Mouse (Mus musculus) gastrocnemius, adult 2 months (tissue): ENCODE measurements around the gene Fundc2. TPM values are rescaled to one million over a fixed set of nuclear protein-coding genes. Genes with fewer than 3 reads are reported as not detected.

Source experiments
- DNase-seq: peaks from one replicate; pipeline ENCODE4 v3.0.0; 2022
- H3K27ac ChIP-seq: fragments of 200-600 bp; 2 replicates; pipeline ENCODE4 v1.8.1; 2022; ENCODE audit warnings: mild to moderate bottlenecking
- H3K4me3 ChIP-seq: fragments of 200-600 bp; 2 replicates; pipeline ENCODE4 v1.8.1; 2022; ENCODE audit warnings: mild to moderate bottlenecking, moderate library complexity
- CTCF ChIP-seq: fragments of 200-600 bp; IDR thresholded peaks from 2 replicates; pipeline ENCODE4 v1.8.1; 2022; ENCODE audit warnings: antibody characterized with exemption, mild to moderate bottlenecking, moderate library complexity
- intact Hi-C: fragments of 180-260 bp; cut with DNase I; formaldehyde crosslinking; loops from one replicate; pipeline ENCODE4 v1.15.1; 2025
- long read RNA-seq, 2 experiments: library from polyadenylated mRNA; stranded (forward); transcript quantifications; one replicate each; pipeline ENCODE4 v2.0.0; 2021
- total RNA-seq, 2 experiments: library from RNA; stranded (reverse); gene quantifications; 2 replicates each; pipeline ENCODE4 v1.2.3; 2021

Gene Fundc2
- 100 to 1,000 TPM; 239 to 264 TPM for total RNA-seq
- long read RNA-seq, experiment 1, transcript Fundc2-201 (5 exons, 2,562 nt): major isoform, 161 of 204 reads
- long read RNA-seq, experiment 1, partial matches to known transcripts: 35 of 204 reads
- long read RNA-seq, experiment 1, other reads (novel, unspliced or antisense): 8 of 204 reads
- long read RNA-seq, experiment 2, transcript Fundc2-201 (5 exons, 2,562 nt): major isoform, 171 of 233 reads
- long read RNA-seq, experiment 2, partial matches to known transcripts: 53 of 233 reads
- long read RNA-seq, experiment 2, other reads (novel, unspliced or antisense): 9 of 233 reads

DNA sequence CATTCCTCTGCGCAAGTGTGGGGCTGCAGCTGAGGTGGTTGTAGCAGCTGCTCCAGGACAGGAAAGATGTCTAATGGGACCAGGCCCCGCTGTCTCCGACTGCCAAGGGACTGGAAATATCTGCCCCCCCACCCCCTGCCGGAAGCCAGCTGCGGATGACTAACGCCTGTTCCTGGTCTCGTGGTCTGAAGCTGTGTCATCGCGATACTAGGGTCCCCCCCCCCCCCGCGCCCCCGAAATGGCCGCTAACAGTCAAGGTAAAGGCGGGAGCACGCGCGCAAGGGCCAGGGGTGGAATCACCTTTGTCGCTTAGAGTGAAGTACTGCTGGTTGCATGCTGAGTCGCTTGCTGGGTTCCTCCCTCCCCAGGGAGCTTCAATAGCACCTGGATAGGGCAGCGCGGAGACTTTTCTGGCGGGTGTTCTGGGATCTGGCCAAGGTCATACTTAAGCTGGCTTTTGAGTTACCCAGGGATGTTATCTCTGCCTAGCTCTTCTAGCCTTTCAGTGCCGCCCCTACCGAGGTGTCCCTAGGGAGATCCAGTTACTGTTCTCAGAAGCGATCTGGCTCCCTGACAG, at the start of gene Fundc2, which contains the start of gene F8:
TSS of gene Fundc2 (plus strand) at position 205 of the 577 bp plus-strand sequence.
TSS of gene F8 (minus strand) at position 421 of the 577 bp plus-strand sequence.
- H3K27ac ChIP-seq: peak within 1 kb of the TSS; percentile 93
- H3K4me3 ChIP-seq: peak within 1 kb of the TSS; percentile 82
- DNase-seq: peak; percentile 87
- no peak for TF ChIP-seq CTCF
- intact Hi-C loops: loop anchor here (5.0 kb wide), 2 partner anchors 35 to 250 kb away; partner anchors contain the start of genes Brcc3, Cmc4, Mpp1 and Mtcp1

DNA sequence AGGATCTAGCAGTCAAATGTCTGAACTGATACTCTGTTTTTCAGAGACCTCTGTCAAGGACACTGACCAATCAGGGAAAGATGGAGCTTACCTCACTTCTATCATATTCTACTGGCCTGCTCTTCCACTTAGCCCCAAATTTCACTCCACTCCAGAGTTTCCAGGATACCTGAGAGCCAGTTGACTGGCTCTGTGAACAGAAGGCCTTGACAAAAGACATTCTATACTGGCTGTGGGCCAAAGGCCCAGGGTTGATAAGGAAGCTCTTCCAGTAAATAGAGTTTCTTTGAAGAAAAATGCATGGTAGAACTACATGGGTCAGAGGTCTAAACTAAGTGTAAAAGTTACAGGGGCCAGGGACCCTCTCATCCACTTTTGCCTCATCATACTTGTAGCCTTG, 12.0 kb upstream of the Fundc2 start:
- DNase-seq: no peak
- intact Hi-C loops: no loop called here
- Histone ChIP-seq H3K27ac (no peak overlapping the region), H3K4me3 (no peak overlapping the region)
- no peak for TF ChIP-seq CTCF

DNA sequence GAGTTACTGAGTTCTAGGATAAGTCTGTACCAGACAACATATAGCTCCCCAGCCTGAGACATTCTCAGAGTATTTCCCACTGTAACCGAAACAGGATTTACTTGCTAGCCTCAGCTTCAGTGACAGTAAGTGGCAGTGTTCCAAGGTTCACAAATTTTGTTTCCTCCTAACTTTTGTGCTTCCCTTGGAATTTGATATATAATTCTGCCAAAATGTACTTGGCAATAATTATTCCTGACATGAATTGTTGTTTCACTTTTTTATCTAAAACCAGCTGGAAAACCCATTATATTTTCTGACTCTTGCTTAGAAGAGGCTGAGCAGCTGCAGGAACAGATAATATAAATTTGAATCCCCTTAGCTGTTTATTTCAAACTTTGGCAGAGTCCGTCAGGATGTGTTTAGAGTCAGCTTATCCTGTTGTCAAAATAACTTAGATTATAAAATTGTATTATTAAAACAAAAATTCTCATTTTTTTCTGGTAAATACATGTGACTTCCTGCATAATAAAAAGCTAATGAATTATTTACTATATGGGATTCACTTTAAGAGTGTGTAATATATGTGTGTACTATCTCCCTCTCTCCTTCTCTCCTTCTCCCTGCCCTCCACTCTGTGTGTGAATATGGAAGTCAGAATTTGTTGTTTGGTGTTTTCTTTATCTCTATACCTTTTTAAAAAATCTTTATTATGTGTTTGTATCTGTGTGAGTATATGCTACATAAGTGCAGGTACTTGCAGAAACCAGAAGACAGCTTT, 9.4 kb upstream of the Fundc2 start:
- no peak for DNase-seq
- H3K27ac ChIP-seq: no peak overlapping the region
- TF ChIP-seq CTCF: no peak
- intact Hi-C loops: no loop called here
- H3K4me3 ChIP-seq: no peak overlapping the region

DNA sequence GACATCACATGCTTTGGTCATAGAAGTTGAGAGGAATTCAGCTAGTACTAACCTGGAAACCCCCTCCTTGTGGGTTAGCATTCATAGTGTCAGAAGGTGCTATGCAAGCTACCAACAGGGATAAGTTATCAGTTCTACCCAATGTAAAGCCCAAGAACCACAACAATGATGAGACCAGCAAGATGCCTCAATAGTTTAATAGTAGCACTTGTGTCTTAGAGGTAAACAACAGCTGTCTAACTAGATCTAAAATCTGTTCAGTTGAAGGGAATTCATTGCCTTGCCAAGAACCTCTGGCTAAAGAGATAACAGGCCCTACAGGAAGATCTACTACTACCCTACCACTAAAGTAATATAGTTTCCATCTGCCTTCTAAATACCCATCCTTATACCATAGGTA, 5.4 kb upstream of the Fundc2 start:
- H3K27ac ChIP-seq: no peak overlapping the region
- no peak overlapping the region for H3K4me3 ChIP-seq
- TF ChIP-seq CTCF: no peak
- DNase-seq: no peak
- intact Hi-C loops: no loop called here

DNA sequence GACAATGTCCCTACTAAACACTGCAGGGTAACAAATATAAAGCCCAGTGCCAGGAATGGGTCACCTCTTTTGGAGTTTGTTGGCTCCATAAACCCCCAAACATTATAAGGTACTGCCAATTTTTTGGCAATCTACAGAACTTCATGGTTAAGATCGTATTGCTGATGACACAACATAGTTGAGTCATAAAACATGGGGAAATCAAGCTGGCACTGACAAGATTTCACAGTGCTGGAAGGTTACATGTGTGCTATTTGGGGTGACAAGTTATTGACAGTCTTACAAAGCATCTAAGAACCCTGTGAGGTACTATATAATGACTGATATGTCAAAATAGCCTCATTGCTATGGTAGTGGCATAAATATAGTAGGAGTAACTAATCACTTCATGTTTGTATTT, 1.0 kb upstream of the Fundc2 start:
- TF ChIP-seq CTCF: no peak
- H3K4me3 ChIP-seq: no peak overlapping the region
- peak overlapping the region; percentile 93; the same call in 1 of the 2 replicates for H3K27ac ChIP-seq
- intact Hi-C loops: loop anchor here (5.0 kb wide), 2 partner anchors 36 to 249 kb away; partner anchors contain the start of genes Brcc3, Cmc4, Mpp1 and Mtcp1
- DNase-seq: no peak

DNA sequence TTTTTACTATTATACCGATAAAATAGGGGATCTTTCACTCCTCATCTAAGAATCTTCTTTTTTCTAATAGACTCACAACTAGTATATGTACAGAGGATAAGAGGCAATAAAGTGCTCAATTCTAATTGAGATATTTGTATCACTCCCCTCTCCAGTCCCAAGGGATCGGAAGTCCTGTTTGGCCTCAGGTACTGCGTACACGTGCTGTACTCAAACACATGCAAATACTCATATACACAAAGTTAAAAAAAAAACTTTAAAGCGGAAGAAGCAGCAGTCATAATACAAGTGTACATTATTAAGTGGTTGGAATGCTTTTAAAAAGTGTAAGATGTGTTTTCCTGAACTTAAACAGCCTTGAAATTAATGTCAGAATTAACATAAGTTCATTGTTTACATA, 500 bp upstream of the Fundc2 start:
- no peak for TF ChIP-seq CTCF
- Histone ChIP-seq H3K4me3 (peak overlapping the region; percentile 82), H3K27ac (peak overlapping the region; percentile 93)
- DNase-seq: no peak
- intact Hi-C loops: loop anchor here (5.0 kb wide), 2 partner anchors 36 to 249 kb away; partner anchors contain the start of genes Brcc3, Cmc4, Mpp1 and Mtcp1

DNA sequence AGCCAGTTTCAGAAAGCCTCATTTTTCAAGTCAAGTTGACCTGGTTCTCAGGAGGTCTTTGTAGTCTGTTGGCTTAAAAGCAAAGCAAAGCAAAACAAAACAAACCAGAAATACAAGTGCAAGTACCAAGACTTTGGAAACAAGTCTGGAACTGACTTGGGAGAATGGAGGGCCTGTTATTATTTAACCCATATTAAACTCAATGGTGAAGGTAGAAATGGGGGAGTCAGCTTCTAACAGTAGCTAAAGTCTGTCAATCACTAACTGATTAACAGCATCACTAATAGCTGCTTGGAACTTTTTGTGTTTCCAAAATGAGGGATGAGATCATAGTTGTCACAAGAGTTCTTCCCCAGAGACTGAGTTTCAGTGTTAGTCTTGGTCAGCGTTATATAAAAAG, 17.3 kb downstream of the Fundc2 start:
- intact Hi-C loops: no loop called here
- no peak for DNase-seq
- Histone ChIP-seq H3K4me3 (no peak overlapping the region), H3K27ac (no peak overlapping the region)
- TF ChIP-seq CTCF: no peak

DNA sequence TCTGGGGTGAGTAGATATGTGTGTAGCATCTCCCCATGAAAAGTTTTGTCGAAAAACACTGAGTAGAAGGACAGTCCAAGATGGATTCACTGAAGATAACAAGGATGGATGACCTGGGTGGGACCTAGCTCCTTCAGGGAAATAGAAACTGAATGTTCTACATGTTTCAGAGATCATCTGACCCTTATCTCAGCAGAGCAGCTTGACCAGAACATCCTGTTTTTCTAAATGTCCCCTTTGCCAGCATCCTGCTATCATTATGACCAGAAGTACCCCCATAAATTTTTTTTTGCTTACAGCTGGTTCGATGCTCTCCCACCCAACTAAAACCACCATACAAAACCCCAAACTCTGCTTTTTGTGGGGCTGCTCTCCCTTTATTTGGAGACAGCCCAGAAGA, 20.5 kb downstream of the Fundc2 start:
- Histone ChIP-seq H3K4me3 (no peak overlapping the region), H3K27ac (no peak overlapping the region)
- intact Hi-C loops: no loop called here
- TF ChIP-seq CTCF: no peak
- no peak for DNase-seq

DNA sequence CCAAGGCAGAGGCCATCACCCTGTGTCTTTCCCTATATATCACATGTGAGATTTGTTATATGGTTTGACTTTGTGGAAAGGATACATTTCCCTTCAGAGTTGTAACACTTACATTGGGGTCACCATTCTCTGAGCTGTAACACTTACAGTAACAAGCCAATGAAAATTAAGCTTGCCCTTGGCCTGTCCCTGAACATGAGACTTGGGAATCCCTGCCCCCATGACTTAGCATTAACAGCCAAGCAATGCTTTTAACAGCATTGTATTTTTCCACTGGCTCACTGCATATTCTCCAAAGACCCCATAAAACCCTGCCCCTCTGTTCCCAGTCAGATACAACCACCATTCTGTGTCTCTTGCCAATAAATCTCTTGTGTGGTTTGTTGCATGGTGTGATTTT, 21.2 kb downstream of the Fundc2 start:
- no peak for TF ChIP-seq CTCF
- Histone ChIP-seq H3K27ac (no peak overlapping the region), H3K4me3 (no peak overlapping the region)
- intact Hi-C loops: no loop called here
- DNase-seq: no peak

DNA sequence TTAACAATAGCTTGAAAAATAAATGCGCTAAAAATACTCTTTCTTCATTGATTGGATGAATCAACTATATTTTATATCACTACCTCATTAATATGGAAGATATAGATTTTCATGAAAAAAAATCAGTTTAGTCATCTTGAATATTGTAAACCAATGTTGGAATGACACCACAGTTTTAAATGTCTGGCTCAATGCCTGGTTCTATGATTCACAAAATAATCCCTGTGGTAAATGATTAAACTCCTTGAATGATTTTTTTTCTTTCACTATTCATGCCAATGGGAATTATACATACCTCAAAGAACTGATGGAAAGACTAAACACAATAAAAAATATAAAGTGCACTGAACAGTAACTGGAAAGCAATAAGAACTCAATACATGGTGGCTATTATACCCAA, 27.5 kb downstream of the Fundc2 start:
- Histone ChIP-seq H3K27ac (no peak overlapping the region), H3K4me3 (no peak overlapping the region)
- TF ChIP-seq CTCF: no peak
- no peak for DNase-seq
- intact Hi-C loops: no loop called here

DNA sequence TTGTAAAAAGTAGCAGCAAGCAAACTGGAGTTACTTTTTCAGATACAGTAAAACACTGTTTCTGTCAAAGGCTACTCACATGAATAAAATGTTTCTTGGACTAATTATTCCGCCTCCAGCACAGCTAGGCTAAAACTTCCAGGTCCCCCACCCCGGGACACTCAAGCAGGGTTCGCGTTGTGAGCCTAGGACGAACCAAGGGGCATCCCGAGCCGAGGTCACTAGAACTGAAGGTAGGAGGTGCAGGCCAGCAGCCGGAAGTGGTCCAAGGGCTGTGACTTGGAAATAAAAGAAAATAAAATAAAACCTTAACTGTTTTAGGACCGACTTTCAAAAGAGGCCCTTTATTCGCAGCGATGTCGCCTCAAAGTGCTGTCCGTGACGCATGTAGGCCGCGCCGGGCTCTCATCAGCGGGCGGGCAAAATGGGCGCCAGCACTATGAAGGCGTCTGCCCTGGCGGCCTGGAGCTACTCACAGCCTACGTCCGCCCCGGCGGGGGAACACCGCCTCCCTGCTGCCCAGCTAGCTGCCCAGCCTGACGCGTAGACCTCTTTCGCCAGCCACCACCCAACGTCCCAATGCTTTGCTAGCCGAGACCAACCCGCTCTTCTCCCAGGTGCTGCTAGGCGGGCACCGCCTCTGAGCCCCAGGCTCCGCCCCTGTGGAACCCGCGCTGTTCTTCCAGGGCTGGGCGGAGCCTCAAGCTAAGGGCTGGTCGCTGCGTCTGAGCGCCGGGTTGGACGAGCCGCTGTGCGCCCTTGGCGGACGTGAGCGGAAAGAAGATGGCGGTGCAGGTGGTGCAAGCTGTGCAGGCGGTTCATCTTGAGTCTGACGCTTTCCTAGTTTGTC, 34.0 kb downstream of the Fundc2 start, which contains the start of the genes Cmc4, Mtcp1 and Brcc3:
TSS of gene Cmc4 (minus strand) at position 649 of the 850 bp plus-strand sequence.
TSS of gene Mtcp1 (minus strand) at position 653 of the 850 bp plus-strand sequence.
TSS of gene Brcc3 (plus strand) at position 693 of the 850 bp plus-strand sequence.
- TF ChIP-seq CTCF: no peak
- peak within 1 kb of the TSS; percentile 76 for H3K4me3 ChIP-seq
- intact Hi-C loops: loop anchor here (5.0 kb wide), 1 partner anchor 34 kb away; the partner anchor contains the start of genes F8 and Fundc2
- H3K27ac ChIP-seq: peak within 1 kb of the TSS; percentile 90
- DNase-seq: peak; percentile 93

Other genes starting within 250 kb of the Fundc2 start
- not detected for gene Smim9, start 218.6 kb upstream of the Fundc2 start, total RNA-seq
- gene F8, start 216 bp downstream of the Fundc2 start, total RNA-seq: 1 to 10 TPM in 1 of 2 experiments, under 1 TPM in 1; 0.99 to 1.1 TPM
- 1 to 10 TPM; 9.4 to 9.7 TPM for gene Cmc4, start 34.2 kb downstream of the Fundc2 start, total RNA-seq
- 1 to 10 TPM; 3.1 to 3.7 TPM for gene Mtcp1, start 34.2 kb downstream of the Fundc2 start, total RNA-seq
- gene Brcc3, start 34.2 kb downstream of the Fundc2 start, total RNA-seq: 10 to 100 TPM; 19.8 to 23.2 TPM
- gene Vbp1, start 131.9 kb downstream of the Fundc2 start, total RNA-seq: 10 to 100 TPM; 36.9 to 46.6 TPM
- under 1 TPM; 0.08 TPM for gene Rab39b, start 195.8 kb downstream of the Fundc2 start, total RNA-seq